Mouse (Mus musculus) heart, adult 11 months (tissue): ENCODE data around the gene Cox17.

ENCODE experiments used
- DNase-seq: peaks from one replicate; pipeline ENCODE4 v3.0.0; 2022

The Cox17 gene

DNA sequence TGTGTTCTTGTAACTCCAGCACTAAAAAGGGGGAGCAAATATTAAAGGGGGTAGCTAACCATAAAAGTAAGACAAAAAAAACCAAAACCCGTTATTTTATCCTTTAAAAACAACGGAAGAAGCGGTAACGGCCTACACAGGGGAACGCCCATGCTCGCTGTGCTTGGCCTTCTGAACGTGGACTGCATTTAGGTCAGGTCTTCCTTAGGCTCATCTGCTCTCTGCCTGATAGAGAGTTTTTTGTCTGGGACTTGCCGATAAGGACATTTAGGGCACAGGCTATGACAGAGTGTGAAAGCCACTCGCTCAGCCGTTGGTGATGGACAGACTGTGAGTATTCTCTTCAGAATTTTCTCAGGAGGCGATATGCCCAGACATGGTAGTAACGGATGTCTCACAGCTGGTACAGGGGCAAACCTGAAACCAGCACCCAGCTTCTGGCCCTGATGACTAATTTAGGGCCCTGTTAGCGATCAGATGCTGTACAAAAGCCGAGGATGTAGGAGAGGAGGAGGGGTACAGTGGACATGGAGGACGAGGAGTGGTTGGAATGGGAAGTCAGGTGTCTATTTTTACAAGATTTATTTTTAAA lies 25.0 kb downstream of the Cox17 start:
- peak; percentile 87 for DNase-seq

DNA sequence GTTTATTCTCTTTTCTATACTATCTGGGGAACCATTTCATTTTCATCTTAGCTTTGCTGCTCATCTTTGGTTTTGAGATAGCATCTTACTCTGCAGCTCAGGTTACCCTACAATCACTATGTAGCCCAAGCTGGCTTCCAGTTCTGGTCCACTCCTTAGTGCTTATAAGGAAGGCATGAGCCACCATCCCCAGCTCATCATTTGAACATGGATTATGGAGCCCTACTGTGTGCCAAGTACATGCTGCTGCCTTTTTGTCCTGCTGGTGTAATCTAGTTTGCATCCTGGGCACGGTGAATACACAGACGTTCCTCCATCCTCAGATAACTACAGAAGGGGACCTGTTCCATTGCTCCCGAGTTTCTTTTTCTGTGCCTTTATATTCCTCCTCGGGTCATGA lies 26.1 kb downstream of the Cox17 start:
- peak; percentile 63 for DNase-seq

DNA sequence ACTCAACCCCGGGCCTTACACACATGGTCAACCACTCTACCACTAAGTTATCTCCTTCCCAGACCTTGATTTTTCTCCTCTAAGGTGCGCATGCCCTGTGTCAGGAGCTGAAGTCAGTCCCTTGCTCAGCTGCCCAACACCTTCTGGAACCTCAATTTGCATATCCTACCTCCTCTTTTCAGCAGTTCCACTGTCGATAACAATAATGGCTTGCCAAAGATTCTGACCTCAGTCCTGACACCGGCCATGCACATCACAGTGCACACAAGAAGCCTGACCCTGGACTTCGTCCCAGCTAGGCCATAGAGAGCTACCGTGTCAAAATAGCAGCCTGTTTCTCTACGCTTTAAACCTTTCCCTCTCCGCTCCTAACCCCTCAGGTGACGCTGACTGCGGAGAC lies 26.6 kb downstream of the Cox17 start:
- DNase-seq, result peak; percentile 94

DNA sequence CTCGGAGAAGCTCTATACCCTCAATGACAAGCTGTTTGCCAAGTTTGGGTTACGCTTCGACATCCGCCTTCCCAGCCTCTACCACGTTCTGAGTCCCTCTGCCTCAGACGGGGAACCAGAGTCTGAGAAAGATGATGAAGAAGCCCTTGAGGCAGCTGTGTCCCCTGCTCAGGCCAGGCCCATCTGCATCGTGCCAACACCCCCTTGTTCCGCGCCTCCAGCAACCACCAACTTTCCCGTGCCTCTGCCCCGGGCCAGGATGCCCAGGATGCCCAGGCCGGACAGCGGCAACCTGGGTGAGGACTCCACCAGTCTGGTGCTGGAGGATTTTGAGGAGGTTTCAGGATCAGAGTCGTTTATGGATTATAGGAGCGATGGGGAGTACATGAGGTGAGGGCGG lies 27.1 kb downstream of the Cox17 start:
- DNase-seq, result peak; percentile 84

DNA sequence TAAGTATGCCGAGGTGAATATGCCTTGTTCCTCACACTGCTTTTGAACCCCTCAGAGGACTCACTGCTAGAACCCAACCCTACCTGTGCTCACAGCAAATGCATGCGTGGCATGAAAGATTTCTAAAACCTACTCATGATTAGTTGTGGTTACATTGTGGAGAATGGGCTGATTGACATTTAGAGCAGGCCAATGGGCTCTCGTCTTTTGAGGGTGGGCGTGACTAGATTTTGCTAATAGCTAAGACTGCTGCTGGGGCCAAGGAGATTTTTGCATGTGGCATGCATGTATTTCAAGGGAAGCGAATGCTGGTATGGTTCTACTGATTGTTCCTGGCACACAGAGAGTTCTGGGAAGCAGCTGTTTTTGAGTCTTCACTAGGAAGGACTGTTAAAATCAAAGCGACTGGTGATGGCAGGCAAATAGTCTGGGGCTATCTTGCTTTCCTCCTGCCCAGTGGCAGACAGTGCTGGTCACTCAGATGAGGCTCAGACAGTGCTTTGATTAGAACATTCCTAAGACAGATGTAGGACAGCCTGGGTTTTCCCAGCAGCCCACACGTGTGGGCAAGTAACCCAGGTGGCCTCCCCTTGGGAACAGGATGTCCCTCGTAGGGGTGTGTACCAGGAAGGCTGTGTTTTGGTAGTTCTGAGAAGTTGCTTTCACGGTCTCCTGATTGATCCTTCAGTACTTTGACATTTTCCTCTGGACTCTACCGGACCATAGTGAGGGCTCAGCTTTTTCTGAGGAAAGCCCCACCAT lies 27.8 kb downstream of the Cox17 start:
- peak; percentile 87 for DNase-seq

DNA sequence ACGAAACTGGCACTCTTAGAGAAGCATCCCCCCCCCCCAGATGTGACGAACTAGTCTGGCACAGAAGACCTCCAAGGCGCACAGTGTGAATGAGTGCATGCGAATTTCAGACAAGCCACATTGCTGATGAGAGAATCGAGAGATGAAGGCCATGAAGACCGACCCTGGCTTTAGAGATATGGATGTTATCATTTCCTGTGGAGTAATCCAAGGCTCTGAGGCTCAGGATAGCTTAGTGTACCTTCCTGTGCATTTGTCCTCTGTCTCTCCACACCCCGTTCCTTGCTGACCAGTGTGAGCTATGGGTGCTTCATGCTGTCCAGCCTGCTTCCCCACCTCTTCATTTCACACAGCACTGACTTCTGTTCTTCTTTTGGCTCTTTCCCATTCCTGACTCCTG lies 28.4 kb downstream of the Cox17 start:
- peak; percentile 71 for DNase-seq

DNA sequence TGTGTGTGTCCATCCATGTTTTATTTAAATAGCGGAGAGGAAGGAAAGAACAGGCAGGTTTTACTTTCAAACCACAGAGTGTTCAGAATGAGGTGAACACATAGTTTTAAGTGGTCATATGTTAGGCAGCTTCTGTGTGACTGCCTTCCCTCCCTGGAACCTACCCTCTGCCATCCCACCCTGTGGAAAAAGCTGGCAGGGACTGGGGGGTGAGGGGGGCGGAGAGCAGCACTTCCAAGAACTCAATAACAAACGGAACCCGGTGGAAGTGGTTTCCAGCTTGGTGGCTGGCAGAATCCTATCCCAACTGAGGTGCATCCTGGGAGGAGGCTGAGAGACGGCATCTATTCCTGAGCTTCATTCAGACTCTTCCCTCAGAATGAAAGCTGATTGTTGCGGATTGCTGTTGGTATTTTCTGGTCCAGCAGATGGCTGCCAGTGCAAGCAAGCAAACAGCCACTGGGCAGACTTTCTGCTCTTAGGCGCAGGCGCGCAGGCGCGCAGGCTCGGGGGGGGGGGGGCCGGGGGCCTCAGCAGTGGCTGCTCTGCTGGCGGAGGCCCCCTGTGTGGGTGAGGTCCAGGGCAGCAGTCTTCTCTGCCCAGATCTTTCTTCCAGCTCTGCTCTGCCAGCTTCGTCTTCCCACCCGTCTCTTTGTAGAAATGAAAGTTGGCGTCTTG lies 29.5 kb downstream of the Cox17 start:
- DNase-seq, result peak; percentile 96

DNA sequence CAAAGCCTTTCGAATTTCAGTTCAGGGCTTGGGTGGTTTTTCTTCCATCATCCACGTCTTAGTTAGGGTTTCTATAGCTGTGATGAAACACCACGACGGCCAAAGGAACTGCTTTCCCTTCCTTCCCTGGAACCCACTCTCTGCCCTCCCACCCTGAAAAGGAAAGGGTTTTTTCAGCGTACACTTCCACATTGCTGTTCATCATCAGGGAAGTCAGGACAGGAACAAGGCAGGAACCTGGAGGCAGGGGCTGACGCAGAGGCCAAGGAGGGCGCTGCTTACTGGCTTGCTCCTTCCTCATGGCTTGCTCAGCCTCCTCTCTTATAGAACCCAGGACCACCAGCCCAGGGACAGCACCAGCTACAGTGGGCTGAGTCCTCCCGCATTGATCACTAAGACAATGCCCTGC lies 30.1 kb downstream of the Cox17 start:
- peak; percentile 95 for DNase-seq

DNA sequence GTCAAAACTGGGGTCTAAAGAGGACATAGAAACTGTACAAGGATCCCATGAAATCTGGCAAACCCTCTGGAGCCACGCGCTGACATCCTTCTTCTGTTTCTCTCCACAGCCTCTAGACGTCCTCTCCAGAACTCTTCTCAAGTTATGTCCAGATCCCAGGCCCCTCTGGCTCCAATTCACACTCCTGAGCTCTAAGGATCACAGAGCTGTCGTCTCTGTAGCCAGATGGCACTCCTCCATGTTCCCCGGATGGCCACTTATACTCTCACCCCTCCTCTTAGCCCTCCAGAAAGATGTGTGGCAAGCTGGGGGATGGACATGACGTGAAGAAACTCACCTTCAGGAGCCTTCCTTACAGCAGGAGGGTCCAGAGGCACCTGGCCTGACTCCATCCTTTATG lies 30.8 kb downstream of the Cox17 start:
- no peak for DNase-seq

DNA sequence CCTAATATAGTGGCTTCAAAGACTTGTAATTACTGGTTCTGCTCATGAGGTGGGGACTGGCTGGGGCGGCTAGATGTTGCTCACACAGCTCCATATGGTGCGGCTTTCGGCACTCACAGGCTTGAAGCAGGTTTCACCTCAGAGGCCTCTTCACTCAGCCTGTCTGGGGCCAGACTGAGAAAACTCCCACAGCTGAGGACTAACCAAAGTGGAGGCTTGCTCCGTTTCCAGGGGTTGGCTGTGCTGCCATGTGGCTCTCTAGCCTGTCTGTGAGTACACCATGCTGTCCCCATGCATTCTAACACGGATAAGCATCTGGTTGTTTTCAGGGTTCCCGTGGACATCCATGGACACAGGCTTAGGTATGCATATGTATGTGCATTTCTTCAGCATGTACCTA lies 31.8 kb downstream of the Cox17 start:
- no peak for DNase-seq

DNA sequence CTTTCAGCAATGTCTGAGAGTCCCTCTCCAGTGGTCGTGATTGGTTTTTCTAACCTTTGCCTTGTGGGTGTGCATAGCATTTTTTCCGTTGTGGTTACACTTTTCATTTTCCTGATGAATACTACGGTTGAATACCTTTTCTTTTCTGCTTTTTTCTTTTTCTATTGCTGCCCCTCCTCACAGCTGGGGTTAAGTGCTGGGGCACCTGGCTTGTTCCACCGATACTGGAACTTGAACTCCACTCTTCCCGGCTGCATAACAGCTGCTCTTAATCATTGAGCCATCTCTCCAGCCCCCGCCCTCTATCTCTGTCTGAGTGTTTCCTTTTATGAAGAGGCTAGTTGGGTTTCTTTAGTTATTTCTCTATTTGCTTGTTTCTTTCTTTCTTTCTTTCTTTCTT lies 32.3 kb downstream of the Cox17 start:
- DNase-seq, result no peak

DNA sequence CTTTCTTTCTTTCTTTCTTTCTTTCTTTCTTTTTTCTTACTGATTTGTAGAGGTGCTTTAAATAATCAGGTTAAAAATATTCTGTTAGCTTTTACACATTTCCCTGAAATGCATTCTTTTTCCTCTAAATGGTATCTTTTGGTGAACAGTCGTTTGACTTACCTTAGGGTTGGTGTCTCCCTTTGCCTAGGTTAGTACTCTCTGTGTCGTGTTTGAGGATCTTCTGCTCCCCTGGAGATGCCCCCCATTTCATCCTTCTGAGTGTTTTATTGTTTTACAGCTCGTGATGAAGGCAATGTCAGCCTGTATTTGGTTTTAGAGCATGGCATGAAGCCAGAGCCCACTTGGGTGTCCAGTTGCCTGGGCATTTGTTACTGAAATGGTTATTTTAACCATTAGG lies 32.7 kb downstream of the Cox17 start:
- DNase-seq, result no peak

DNA sequence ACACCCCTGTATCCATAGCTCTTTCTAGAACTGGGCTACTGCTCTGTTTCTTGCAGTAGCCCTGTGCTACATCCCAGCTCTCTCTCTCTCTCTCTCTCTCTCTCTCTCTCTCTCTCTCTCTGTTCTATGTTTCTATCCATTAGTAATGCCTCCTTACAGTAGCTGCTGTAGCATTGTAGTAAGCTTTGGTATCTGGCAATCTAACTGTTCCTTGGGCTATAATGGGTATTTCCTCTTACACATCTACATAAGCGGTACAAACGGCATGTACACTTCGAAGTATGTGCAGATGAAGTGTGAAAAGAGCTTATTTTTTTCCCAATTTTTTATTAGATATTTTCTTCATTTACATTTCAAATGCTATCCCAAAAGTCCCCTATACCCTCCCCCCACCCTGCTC lies 33.1 kb downstream of the Cox17 start:
- no peak for DNase-seq

DNA sequence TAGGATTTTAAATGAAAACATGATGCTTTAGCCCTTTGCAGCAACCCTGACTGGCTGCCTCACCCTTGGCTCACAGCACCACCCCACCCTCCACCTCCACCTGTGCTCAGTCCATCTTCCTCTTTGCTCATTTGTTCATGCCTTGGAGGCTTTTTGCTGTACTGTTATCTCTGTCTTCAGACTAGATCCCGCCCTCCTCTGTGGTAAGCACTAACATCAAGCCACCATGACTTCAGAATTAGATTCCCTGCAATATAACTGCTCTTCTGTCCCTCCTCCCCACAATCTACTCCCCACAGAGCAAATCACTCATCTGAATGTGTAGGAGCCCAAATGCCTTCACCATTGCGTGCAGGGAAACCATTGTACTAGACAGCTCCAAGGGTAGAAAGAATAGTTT lies 36.9 kb downstream of the Cox17 start:
- DNase-seq, result no peak

DNA sequence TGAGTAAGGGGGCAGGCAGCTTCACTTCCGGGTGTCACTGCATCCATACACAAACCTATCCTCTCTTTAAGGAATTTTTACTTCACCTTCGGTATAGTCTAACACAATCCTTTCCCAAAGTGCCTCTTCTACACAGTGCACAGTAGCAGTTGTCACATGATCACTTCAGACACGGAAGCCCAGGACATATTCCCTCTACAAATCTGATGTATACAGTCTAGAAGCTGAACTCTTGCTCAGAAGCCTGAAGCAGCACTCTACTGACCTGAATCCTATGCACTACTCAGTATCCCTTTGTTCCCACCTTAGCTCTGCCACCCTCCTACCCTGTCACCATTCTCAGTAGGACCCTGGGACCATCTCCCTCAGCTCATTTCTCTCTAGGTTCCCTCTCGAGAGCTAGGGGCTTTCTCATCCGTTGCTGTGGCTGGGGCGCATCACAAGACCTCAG lies 38.4 kb downstream of the Cox17 start:
- no peak for DNase-seq

DNA sequence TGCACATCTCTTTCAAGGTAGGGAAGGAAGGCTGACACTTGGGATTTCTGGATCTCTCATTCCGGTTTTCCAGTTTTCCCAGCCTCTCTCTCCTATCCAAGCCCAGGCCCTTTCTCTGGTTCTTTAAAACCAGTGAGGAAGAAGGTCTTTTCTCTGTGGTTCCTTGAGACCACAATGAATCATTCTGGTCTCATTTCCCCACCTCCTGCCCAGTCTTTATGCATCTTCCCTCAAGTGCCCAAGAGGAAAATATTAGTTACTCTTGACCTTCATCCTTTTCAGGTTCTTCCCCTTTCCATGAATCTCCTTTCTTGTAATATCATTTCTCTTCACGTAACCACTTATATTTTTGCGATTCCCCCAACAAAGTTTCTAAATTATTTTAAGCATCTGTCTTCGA lies 38.9 kb downstream of the Cox17 start:
- no peak for DNase-seq

DNA sequence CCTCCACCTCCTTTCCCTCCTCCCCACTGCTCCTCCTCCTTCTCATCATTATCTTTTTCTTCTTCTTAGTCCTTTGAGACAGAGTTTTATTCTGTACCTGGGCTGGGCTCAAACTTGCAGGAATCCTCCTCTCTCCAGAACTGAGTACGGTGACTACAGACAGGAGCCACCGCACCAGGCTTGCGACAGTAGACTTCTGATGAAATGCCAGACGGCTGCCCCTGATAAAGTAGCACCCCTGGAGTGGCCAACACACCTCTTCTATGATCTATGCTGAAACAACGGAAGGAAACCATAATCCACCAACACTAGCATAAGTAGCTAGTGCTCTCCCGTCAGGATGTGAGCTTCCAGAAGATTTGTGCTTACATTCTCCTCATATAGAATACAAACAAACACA lies 40.6 kb downstream of the Cox17 start:
- DNase-seq, result no peak

DNA sequence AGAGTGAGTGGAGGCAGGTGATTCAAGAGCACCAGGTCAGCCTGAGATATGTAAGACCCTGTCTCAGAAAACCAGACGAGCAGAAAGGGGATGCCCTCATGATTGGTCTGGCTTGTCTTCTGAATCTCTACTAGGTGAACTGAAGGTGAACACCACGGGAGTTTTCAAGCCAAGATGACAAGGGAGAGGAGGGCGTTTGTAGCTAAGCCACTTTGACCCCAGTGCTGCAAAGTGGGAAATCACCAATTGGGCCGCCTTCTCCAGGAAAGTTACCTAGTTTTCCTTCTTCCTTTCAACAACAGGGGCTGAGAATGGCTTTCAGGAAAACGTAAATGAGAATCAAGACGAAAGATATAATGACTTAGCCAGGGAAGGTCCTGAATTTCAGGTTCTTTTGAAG lies 42.0 kb downstream of the Cox17 start:
- DNase-seq, result no peak

DNA sequence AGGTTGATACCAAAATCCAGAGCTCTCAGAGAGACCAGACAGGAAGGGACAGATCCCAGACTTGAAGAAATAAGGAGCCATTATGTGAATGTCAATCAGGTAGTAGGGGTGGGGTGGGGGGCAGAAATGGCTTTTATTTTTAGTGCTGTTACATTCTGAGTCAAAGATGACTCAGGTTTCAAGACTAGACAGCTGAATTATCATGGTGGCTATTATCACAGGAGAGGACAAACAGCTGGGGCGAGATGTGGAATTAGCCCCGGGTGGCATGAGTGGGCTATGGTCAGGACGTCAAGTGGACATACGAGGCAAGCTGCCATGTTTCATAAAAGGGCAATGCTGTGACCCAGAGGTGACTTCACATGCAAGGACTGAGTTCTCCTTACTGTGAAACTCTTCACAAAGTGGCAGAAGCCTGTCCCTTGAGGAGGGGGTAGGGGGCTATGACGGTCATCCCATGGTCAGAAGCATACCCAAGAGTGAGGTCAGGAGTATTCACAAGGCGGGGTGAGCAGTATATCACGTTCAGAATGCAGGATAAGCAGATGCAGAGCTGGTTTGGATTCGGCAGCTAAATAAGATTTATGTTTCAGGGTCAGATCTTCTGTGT lies 42.6 kb downstream of the Cox17 start:
- peak; percentile 79 for DNase-seq

DNA sequence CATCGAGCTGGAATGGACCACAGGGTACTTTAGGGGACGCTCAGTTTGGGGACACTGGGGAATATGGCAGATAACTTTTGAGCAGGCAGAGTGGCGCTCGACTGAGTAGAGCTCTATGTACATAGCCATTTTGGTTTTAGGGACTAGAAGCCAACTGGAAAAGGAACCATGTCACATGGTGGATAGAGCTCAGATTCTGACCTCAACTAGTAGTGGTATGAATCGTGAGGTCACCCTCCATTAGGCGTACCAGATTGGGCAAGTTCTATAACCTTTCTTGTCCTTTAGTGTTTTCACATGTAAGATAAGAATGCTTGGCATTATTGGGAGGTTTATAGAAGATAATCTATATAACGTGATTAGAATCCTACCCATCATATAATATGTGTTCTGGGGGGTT lies 43.5 kb downstream of the Cox17 start:
- no peak for DNase-seq

DNA sequence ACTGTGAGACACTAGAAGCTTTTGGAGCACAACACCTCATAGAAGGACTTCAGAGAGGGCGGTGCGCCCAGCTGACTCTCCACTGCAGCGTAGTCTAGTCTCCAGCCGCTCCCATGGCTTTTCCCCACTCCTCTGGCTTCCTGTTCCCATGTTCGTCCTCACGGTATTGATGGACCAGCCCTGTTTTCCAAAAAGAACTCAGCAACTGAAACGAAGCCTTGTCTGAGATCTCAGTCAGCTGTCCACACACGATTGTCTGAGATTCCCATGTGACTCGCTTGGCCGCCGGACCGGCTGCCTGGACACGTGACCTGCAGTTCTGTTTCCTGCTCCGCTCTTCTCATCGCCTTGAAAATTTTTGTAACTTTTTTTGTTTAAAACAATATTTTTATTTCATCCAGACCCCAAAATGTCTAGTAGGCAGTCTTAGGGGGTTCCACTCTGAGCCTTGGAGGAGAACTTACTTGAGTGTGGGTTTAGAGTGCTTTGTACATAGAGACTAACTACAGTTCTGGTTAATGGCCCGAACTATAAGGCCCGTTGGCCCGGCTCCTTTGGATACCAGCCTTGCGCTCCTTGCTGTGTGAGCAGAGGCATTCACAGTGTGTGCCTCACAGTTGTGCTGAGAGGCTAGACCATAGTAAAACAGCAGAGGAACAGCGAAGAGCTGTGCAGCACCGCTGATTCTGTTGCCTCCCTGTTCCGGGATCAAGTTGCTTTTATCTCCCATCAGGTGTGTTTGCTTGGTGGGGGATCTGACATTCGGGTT lies 45.5 kb downstream of the Cox17 start:
- peak; percentile 99 for DNase-seq

DNA sequence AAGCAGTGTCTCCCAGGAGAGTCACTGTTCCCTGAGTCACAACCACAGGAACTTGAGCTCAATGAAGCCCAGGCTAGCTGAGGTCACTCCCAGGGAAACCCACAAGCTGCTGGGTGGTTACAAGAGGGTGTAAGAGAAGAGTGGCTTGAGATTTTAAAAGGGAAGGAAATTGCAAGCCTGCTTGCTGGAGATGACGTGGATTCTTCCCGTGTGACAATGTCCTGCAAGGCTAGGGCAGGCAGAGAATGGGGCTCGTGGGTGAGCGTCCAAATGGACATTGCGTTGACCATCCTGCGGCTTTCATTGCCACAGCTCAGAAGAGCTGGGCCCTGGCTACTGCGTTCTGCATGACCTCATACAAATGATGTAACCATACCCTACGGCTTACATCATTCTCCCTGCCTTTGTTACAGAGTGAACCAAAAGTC lies 47.4 kb downstream of the Cox17 start:
- DNase-seq, result peak; percentile 98
